Mouse (Mus musculus) midbrain, embryonic 10.5 days (tissue): ENCODE data around the gene 3110082I17Rik. TPM values are rescaled to one million over a fixed set of nuclear protein-coding genes. Genes with fewer than 3 reads are reported as not detected.
"Not testable (repeated sequence)": the region's sequence is repeated elsewhere in the genome, so short reads cannot be mapped to it uniquely, and the experiment has no call there.

Experiments used
- DNase-seq: peaks from one replicate; pipeline ENCODE4 v3.0.0-alpha.2; 2017; ENCODE audit warnings: low spot score
- H3K27ac ChIP-seq: fragments of 300-500 bp; sonication (generic); replicated peaks from 2 replicates; pipeline ENCODE4 v1.5.1; 2016; ENCODE audit warnings: mild to moderate bottlenecking
- H3K27me3 ChIP-seq: fragments of 300-500 bp; sonication (generic); 2 replicates; pipeline ENCODE4 v1.6.1; 2016; ENCODE audit warnings: low read depth, mild to moderate bottlenecking; ENCODE audit not compliant: poor library complexity, severe bottlenecking
- H3K36me3 ChIP-seq: fragments of 300-500 bp; sonication (generic); 2 replicates; pipeline ENCODE4 v1.6.1; 2016; ENCODE audit warnings: mild to moderate bottlenecking, moderate library complexity
- H3K4me1 ChIP-seq: fragments of 300-500 bp; sonication (generic); 2 replicates; pipeline ENCODE4 v1.6.1; 2016
- H3K4me3 ChIP-seq: fragments of 300-500 bp; sonication (generic); 2 replicates; pipeline ENCODE4 v1.5.1; 2016; ENCODE audit warnings: mild to moderate bottlenecking, moderate library complexity
- H3K9me3 ChIP-seq: fragments of 300-500 bp; sonication (generic); replicated peaks from 2 replicates; pipeline ENCODE4 v1.6.1; 2016; ENCODE audit warnings: mild to moderate bottlenecking
- WGBS: fragments of 180-500 bp; shearing (Covaris S2); methylation state at CpG from one replicate; pipeline ENCODE4 v1.1.7; 2016; 5-methylcytosine and 5-hydroxymethylcytosine counted together
- polyA plus RNA-seq: library from polyadenylated mRNA; unstranded; fragments of >200 nt; fragmentation: Nextera tagmentation; extraction: Ambion mirVana; gene quantifications from 2 replicates; pipeline ENCODE4 v1.2.1, GENCODE M21; 2016

Gene 3110082I17Rik
- polyA plus RNA-seq, 1 experiment from 2014 or later = 64.7 TPM

DNA sequence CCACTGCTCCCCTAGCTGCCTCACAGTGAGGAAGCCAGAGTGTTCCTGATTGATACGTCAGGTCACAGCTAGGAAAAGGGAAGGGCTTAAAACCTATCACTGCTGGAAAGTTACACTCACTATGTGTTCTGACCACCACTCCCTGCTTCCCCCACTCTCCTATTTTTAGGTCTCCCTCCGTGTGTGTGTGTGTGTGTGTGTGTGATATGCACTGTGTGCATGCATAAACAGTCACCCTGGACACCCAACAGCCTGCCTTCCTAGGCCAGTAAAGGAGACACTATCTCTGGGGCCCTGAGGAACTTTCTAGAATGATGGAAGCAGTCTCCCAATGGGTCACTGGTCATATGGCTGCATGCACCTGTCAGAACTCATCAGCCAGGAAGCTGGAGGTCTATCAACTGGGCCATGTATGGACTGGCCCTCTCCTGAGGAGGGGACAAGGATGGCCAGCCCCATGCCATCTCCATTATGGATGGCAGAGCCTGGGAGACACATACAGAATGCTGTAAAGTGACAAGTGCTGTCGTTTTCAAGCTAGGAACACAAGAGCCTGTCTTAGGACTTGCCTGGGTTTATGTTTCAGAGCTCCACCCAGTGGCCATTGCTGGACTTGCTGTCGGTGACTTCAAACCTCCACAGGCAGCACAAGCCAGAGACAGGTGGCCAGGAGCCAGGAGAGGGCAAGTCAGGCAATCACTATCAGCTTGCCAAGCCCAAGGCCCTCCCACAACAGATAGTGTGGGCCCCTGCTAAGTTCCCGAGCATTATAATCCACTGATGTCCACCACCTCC is 62.2 kb downstream of the 3110082I17Rik start:
- Histone ChIP-seq H3K27ac (no peak overlapping the region), H3K4me1 (0 out of 2 replicates have a peak, but pooled peaks cover 9% of the 10 kb centered on the region), H3K9me3 (no peaks in the 10 kb centered on the region), H3K4me3 (no peak overlapping the region), H3K27me3 (no peaks in the 10 kb centered on the region), H3K36me3 (no peaks in the 10 kb centered on the region)
- WGBS = 42% methylated on average over 5 of the region's 5 CpGs
- peak; percentile 80 for DNase-seq

DNA sequence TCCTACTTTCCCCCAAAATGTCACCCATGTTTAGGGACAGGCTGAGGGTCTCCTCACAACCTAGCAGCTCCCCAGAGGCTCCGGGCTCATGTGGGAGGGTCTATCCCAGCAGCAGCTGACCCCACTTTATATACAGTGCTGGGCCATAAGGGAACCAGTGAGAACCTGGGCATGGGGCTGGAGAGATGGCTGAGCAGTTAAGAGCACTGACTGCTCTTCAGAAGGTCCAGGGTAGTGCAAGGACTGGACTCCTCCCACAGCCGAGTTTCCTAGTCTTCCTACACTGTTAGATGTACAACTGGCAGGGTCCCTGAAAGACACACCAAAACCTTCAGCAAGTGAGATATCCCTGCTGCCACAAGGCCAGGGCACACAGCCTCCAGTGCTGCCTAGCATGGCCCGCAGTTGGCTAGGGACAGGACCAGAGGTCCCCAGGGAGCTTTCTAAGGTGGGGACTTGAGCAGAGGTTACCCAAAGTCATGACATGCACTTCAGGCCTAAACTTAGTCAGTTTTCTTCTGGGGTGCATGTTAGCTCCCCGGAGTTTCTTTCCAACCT is 62.9 kb downstream of the 3110082I17Rik start:
- no peak overlapping the region for H3K27ac ChIP-seq
- DNase-seq = no peak
- H3K4me1 ChIP-seq = 0 out of 2 replicates have a peak, but pooled peaks cover 9% of the 10 kb centered on the region
- H3K36me3 ChIP-seq = peaks cover 4% of the 10 kb centered on the region; the same call in 1 of the 2 replicates
- H3K9me3 ChIP-seq = no peaks in the 10 kb centered on the region
- H3K4me3 ChIP-seq = no peak overlapping the region
- H3K27me3 ChIP-seq = no peaks in the 10 kb centered on the region
- 91% methylated on average over 4 of the region's 4 CpGs for WGBS

DNA sequence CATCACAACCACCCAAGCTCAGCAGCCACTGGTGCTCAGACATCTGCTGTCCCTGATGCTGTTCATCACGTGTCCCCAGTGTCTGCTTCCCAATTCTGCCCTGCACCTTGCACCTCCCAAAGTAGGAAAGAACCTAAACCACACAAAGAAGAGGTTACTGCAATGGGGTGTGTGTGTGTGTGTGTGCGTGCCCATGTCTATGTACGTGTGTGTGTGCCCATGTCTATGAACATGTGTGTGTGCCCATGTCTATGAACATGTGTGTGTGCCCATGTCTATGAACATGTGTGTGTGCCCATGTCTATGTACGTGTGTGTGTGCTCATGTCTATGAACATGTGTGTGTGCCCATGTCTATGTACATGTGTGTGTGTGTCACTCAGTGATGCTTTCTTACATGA is 64.8 kb downstream of the 3110082I17Rik start:
- no peak overlapping the region for H3K27ac ChIP-seq

DNA sequence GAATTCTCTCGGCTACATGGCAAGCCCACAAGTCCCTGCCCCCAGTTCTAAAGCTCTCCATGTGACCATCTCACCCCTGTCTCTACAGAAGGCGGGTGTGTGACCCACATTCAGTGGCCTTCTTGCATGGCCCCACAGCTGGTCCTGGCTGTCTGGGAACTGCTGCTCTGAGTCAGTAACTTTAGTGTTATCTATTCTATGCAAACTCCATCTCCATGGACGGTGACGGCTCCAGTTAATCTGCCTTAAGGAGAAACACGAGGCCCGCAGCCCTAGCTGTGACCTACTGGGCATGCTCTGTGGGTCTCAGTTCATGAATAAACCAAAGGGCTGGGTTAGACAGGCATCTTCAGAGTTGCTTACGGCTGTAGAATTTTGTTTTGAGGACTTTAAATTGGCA is 65.9 kb downstream of the 3110082I17Rik start:
- Histone ChIP-seq H3K4me1 (peaks cover 19% of the 10 kb centered on the region), H3K9me3 (no peaks in the 10 kb centered on the region), H3K4me3 (no peak overlapping the region), H3K27me3 (no peaks in the 10 kb centered on the region), H3K27ac (0 out of 2 replicates have a peak overlapping the region, but pooled peaks have one; percentile 23), H3K36me3 (peaks cover 4% of the 10 kb centered on the region; the same call in 1 of the 2 replicates)
- no peak for DNase-seq
- WGBS = 84% methylated on average over 7 of the region's 7 CpGs

More for the DNA sequence above, 64.8 kb downstream of the 3110082I17Rik start:
- Histone ChIP-seq H3K36me3 (peaks cover 4% of the 10 kb centered on the region; the same call in 1 of the 2 replicates), H3K4me1 (0 out of 2 replicates have a peak, but pooled peaks cover 14% of the 10 kb centered on the region), H3K9me3 (no peaks in the 10 kb centered on the region), H3K4me3 (no peak overlapping the region), H3K27me3 (no peaks in the 10 kb centered on the region)
- 92% methylated on average over 4 of the region's 4 CpGs for WGBS
- DNase-seq = no peak

DNA sequence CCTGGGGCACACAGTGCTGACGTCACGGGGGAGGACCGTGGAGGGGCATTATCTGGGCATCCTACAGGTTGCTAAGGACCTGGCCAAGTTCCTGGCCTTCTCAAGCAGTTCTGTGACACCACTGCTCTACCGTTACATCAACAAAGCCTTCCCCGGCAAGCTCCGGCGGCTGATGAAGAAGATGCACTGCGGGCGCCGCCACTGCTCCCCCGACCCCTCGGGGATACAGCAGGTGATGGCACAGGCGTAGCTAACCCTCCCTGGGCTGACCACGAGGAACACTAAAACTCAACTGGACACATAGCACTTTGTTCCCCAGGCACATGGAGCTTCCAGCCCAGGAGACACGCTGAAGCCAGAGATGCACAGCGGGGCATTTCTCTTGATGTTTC is 67.1 kb downstream of the 3110082I17Rik start:
- Histone ChIP-seq H3K36me3 (peaks cover 4% of the 10 kb centered on the region; the same call in 1 of the 2 replicates), H3K27me3 (no peaks in the 10 kb centered on the region), H3K4me1 (peaks cover 29% of the 10 kb centered on the region), H3K27ac (no peak overlapping the region), H3K4me3 (no peak overlapping the region), H3K9me3 (no peaks in the 10 kb centered on the region)
- no peak for DNase-seq
- 92% methylated on average over 16 of the region's 16 CpGs for WGBS

DNA sequence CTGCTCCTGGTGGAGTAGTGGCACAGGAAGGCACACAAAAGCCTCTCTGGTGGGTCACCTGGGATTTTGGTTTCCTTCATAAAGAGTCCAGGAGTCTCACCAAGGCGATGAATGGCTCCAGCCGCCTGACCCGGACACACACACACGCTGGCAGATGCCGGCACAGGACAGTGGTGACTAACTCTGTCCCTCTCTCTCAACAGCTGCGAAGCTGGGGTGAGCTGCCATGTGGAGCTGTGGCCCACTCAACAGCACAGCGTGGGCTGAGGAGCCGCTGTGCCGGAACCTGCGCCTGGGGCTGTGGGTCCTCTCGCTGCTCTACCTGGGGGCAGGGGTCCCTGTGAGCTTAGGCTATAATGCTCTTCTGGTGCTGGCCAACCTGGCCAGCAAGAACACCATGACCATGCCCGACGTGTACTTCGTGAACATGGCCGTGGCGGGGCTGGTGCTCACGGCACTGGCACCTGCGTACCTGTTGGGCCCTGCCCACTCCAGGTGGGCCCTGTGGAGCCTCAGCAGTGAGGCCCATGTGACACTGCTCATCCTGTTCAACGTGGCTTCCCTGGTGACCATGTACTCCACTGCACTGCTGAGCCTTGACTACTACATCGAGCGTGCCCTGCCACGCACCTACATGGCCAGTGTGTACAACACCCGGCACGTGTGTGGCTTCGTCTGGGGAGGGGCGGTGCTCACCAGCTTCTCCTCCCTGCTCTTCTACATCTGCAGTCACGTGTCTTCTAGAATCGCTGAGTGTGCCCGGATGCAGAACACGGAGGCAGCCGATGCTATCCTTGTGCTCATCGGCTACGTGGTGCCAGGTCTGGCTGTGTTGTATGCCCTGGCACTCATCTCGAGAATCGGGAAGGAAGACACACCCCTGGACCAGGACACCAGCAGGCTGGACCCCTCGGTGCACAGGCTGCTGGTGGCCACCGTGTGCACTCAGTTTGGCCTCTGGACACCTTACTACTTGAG is 67.8 kb downstream of the 3110082I17Rik start:
- Histone ChIP-seq H3K27me3 (no peaks in the 10 kb centered on the region), H3K36me3 (peaks cover 4% of the 10 kb centered on the region; the same call in 1 of the 2 replicates), H3K9me3 (no peaks in the 10 kb centered on the region), H3K4me1 (peaks cover 29% of the 10 kb centered on the region), H3K27ac (no peak overlapping the region), H3K4me3 (no peak overlapping the region)
- no peak for DNase-seq
- 95% methylated on average over 37 of the region's 37 CpGs for WGBS

DNA sequence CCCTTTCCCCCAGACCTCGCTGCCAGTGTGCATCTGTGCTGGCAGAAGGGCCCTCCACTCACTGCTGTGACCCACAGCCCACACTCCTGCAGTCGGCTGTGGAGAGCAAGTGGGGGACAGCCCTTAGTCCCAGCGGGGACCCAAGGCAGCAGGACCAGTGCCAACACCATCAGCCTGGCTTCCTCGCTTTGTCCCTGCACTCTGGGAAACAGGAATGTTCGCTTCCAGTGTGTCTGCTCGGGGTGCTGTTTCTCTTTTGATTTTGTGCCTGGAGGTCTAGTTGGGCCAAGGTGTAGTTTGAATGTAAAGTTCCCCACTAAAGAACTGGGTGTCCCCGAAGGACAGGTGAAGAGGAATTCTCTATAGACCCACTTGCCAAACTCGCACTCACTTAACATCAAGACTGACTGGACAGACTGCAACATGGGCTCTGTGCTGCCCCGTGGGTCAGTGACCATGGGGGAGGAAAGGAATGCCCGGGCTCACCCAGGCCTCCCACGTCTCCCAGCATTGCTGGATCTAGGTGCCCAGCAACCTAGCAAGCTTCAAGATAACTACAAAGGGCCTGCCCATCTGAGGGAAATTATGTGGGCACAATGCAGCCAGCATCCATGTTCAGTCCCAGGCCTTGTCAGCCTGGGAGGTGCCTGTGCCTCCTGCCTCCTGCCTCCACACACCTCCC is 68.9 kb downstream of the 3110082I17Rik start:
- no peak overlapping the region for H3K4me3 ChIP-seq
- no peak for DNase-seq
- WGBS = 84% methylated on average over 11 of the region's 11 CpGs
- H3K27me3 ChIP-seq = no peaks in the 10 kb centered on the region
- H3K27ac ChIP-seq = no peak overlapping the region
- peaks cover 29% of the 10 kb centered on the region for H3K4me1 ChIP-seq
- no peaks in the 10 kb centered on the region for H3K9me3 ChIP-seq
- peaks cover 4% of the 10 kb centered on the region; the same call in 1 of the 2 replicates for H3K36me3 ChIP-seq

DNA sequence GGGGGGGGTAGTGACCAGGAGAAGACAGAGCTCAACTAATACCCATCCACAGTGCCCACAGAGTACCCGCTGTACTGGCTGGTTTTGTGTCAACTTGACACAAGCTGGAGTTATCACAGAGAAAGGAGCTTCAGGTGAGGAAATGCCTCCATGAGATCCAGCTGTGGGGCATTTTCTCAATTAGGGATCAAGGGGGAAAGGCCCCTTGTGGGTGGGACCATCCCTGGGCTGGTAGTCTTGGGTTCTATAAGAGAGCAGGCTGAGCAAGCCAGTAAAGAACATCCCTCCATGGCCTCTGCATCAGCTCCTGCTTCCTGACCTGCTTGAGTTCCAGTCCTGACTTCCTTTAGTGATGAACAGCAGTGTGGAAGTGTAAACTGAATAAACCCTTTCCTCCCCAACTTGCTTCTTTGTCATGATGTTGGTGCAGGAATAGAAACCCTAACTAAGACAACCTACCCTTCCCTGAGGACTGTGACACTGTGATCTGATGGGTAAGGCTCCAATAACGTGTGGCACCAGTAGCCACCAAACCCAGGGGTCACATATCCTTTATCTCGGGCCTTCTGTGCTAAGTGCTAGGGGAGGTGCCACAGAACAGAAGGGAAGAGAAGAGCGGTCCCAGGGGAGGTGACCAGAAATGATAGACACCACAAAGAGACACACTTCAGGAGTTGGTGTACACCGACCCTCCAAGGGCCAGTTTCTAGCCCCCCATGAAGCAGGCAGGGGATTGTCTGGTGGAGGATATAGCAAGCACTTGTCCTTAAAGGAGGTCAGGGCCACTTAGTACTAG is 69.8 kb downstream of the 3110082I17Rik start:
- H3K4me1 ChIP-seq = peaks cover 32% of the 10 kb centered on the region
- DNase-seq, H3K4me3 ChIP-seq, H3K27me3 ChIP-seq, H3K36me3 ChIP-seq, H3K27ac ChIP-seq, H3K9me3 ChIP-seq: not testable (repeated sequence)
- WGBS = 77% methylated on average over 5 of the region's 5 CpGs

DNA sequence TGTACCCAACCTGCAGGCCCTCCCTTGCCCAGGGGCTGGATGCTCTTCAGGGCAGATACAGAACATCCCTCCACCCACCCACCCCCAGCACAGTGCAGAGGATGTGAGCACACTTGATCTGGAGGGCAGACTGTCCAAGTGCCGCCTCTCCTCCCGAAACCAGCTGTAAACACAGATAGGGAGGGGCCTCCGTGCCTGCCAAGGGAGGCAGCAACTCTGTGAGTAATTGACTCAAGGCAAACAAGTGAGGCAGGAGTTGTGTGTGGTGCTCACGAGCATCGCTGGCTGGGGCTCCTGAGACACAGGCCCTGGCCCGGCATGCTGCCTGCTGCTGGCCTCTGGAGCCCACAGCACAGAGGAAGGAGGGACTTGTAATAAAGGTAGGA is 70.7 kb downstream of the 3110082I17Rik start:
- peaks cover 4% of the 10 kb centered on the region; the same call in 1 of the 2 replicates for H3K36me3 ChIP-seq
- H3K4me3 ChIP-seq = no peak overlapping the region
- WGBS = 66% methylated on average over 6 of the region's 6 CpGs
- no peaks in the 10 kb centered on the region for H3K27me3 ChIP-seq
- no peaks in the 10 kb centered on the region for H3K9me3 ChIP-seq
- peaks cover 31% of the 10 kb centered on the region for H3K4me1 ChIP-seq
- no peak for DNase-seq
- H3K27ac ChIP-seq = peak overlapping the region; percentile 65

DNA sequence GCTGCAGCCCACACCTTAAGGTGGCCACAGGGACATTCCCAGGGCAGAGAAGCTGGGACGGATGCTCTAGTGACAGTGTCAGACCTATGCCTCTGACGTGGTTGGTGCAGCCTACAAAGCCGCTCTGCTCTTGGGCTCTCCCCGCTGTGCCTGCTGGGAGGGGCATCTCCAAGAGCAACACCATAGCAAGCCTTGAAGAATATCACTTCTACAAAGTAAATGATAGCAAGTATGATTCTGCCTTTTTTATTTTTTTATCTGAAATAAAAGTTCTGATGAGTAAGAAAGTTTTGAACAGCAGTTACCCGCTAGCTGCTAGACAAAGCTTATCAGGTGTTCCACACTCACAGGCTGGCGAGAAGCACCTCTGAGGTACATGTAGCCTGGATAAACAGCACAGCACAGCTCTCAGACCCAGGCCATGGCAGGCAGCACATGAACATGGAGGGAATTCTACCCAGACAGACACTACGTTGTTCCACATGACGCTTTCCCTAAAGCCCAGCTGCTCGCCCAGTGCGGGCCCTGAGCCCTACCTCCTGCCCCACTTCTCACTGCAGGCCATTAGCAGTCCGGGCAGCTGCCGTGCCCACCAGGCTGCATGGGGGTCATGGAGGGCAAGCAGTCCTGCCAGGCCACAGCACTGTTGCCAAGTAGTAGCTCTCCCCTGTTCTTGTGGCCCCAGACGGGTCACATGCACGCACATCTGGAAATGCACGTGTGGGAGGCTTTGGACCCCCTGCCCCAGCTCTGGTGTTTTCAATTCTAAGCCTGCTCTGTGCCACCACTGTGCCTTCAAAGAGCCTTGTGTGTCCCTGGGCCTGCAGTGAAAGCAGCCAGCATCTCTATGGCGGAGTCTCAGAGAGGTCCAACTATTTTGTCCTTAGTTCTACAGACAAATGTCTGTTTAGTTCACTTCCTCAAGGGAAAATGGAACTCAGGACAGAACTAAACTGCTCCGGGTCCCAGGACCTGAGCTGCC is 71.3 kb downstream of the 3110082I17Rik start:
- H3K4me3 ChIP-seq = 0 out of 2 replicates have a peak overlapping the region, but pooled peaks have one; percentile 2
- peak overlapping the region; percentile 65 for H3K27ac ChIP-seq
- H3K36me3 ChIP-seq = peaks cover 4% of the 10 kb centered on the region; the same call in 1 of the 2 replicates
- DNase-seq = no peak
- H3K27me3 ChIP-seq = no peaks in the 10 kb centered on the region
- H3K4me1 ChIP-seq = peaks cover 32% of the 10 kb centered on the region
- WGBS = 83% methylated on average over 17 of the region's 17 CpGs
- H3K9me3 ChIP-seq = no peaks in the 10 kb centered on the region
